Mouse (Mus musculus): ENCODE measurements around the gene Cdc42ep4. TPM values are rescaled to one million over a fixed set of nuclear protein-coding genes. Genes with fewer than 3 reads are reported as not detected.

Gene Cdc42ep4
- total and polyA plus RNA-seq, 3 experiments: 10.8 to 38.6 (median 22.8) TPM

- no peak for ATAC-seq (ENCODE audit: extremely low read depth, insufficient number of reproducible peaks, low FRiP score, poor library complexity, severe bottlenecking)
- no peak for TF ChIP-seq POLR2AphosphoS5 (IDR thresholded peaks at IDR 0.05; ENCODE audit: insufficient replicate concordance, low read depth, low read length)
- no peak for TF ChIP-seq CTCF (IDR thresholded peaks at IDR 0.05; ENCODE audit: low read depth, low read length)
- TF ChIP-seq GATA1 (IDR thresholded peaks at IDR 0.05; ENCODE audit: borderline replicate concordance, low read length): no peak
- TF ChIP-seq TAL1 (conservative IDR thresholded peaks at IDR 0.05; ENCODE audit: low read depth, low read length): no peak
- no peak for TF ChIP-seq GATA2 (IDR thresholded peaks at IDR 0.05; ENCODE audit: borderline replicate concordance, low read depth, low read length)
- no peak for DNase-seq (ENCODE audit: low spot score)
- Histone ChIP-seq H3K27me3 (ENCODE audit: insufficient read depth, low read length) (no peaks in the 10 kb centered on the region), H3K9me3 (replicated peaks) (no peaks in the 10 kb centered on the region), H3K36me3 (replicated peaks) (no peaks in the 10 kb centered on the region), H3K4me1 (ENCODE audit: insufficient read depth, low read depth, low read length) (no peaks in the 10 kb centered on the region; the same call in 1 of the 2 replicates), H3K4me3 (ENCODE audit: low read depth, low read length) (no peak overlapping the region)
Measured at GRCm38 (mm10) chr11:113710257-113710777, 41.4 kb downstream of the Cdc42ep4 start.

DNA sequence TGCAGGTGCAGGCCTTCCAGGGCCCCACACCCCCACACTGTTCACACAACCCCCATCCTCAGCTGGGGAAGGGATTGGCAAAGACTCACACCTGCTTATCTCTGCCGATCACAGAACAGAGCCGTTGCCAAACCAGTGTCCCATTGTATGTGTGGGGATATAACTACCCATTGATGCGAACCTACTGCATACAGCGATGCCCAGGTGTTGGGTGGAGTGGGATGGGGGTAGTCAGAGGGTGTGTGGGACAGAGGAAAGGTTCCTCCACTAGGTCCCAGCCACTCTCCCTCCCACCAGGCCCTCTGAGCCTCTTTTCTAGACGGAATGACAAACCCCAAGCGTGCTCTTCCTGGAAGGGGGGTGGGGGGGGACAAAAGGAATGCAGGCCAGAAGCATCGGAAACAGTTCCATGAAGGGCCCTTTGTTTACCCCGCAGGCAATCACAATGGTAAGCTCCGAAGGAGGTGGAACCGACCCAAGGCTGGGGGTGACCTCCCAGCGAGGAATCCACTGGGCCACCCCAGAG lies 41.9 kb downstream of the Cdc42ep4 start, which contains the start of gene Cpsf4l:
Gene Cpsf4l, minus strand, starts transcription at position 287 of the 526 bp plus-strand sequence.
- no peak for DNase-seq (ENCODE audit: low spot score)
- no peak for ATAC-seq (ENCODE audit: extremely low read depth, insufficient number of reproducible peaks, low FRiP score, poor library complexity, severe bottlenecking)
- H3K9me3 ChIP-seq (replicated peaks): no peaks in the 10 kb centered on the region
- no peaks in the 10 kb centered on the region for H3K36me3 ChIP-seq (replicated peaks)
- H3K4me1 ChIP-seq (ENCODE audit: insufficient read depth, low read depth, low read length): no peaks in the 10 kb centered on the region
- H3K27me3 ChIP-seq (ENCODE audit: insufficient read depth, low read length): no peaks in the 10 kb centered on the region
- TF ChIP-seq GATA1 (IDR thresholded peaks at IDR 0.05; ENCODE audit: borderline replicate concordance, low read length) (no peak), CTCF (IDR thresholded peaks at IDR 0.05; ENCODE audit: low read depth, low read length) (no peak), POLR2AphosphoS5 (IDR thresholded peaks at IDR 0.05; ENCODE audit: insufficient replicate concordance, low read depth, low read length) (no peak), TAL1 (conservative IDR thresholded peaks at IDR 0.05; ENCODE audit: low read depth, low read length) (no peak), GATA2 (IDR thresholded peaks at IDR 0.05; ENCODE audit: borderline replicate concordance, low read depth, low read length) (no peak)
- no peak within 1 kb of the TSS for H3K4me3 ChIP-seq (ENCODE audit: low read depth, low read length)

GRCm38 (mm10) chr11:113709272-113709671 lies 42.4 kb downstream of the Cdc42ep4 start:
- ATAC-seq (ENCODE audit: extremely low read depth, insufficient number of reproducible peaks, low FRiP score, poor library complexity, severe bottlenecking): no peak

GRCm38 (mm10) chr11:113708629-113709213 lies 43.0 kb downstream of the Cdc42ep4 start:
- Histone ChIP-seq H3K9me3 (replicated peaks) (no peaks in the 10 kb centered on the region), H3K36me3 (replicated peaks) (no peaks in the 10 kb centered on the region), H3K4me3 (ENCODE audit: low read depth, low read length) (no peak overlapping the region), H3K27me3 (ENCODE audit: insufficient read depth, low read length) (no peaks in the 10 kb centered on the region), H3K4me1 (ENCODE audit: insufficient read depth, low read depth, low read length) (peaks cover 3% of the 10 kb centered on the region; the same call in 1 of the 2 replicates)
- DNase-seq (ENCODE audit: low spot score): no peak
- no peak for ATAC-seq (ENCODE audit: extremely low read depth, insufficient number of reproducible peaks, low FRiP score, poor library complexity, severe bottlenecking)
- TF ChIP-seq CTCF (IDR thresholded peaks at IDR 0.05; ENCODE audit: low read depth, low read length): no peak
- TF ChIP-seq GATA2 (IDR thresholded peaks at IDR 0.05; ENCODE audit: borderline replicate concordance, low read depth, low read length): no peak
- TF ChIP-seq POLR2AphosphoS5 (IDR thresholded peaks at IDR 0.05; ENCODE audit: insufficient replicate concordance, low read depth, low read length): no peak
- TF ChIP-seq TAL1 (conservative IDR thresholded peaks at IDR 0.05; ENCODE audit: low read depth, low read length): no peak
- no peak for TF ChIP-seq GATA1 (IDR thresholded peaks at IDR 0.05; ENCODE audit: borderline replicate concordance, low read length)

More at GRCm38 (mm10) chr11:113709272-113709671, 42.4 kb downstream of the Cdc42ep4 start:
- Histone ChIP-seq H3K4me3 (ENCODE audit: low read depth, low read length) (no peak overlapping the region), H3K9me3 (replicated peaks) (no peaks in the 10 kb centered on the region), H3K27me3 (ENCODE audit: insufficient read depth, low read length) (no peaks in the 10 kb centered on the region), H3K4me1 (ENCODE audit: insufficient read depth, low read depth, low read length) (no peaks in the 10 kb centered on the region), H3K36me3 (replicated peaks) (no peaks in the 10 kb centered on the region)
- no peak for DNase-seq (ENCODE audit: low spot score)
- no peak for TF ChIP-seq GATA2 (IDR thresholded peaks at IDR 0.05; ENCODE audit: borderline replicate concordance, low read depth, low read length)
- TF ChIP-seq GATA1 (IDR thresholded peaks at IDR 0.05; ENCODE audit: borderline replicate concordance, low read length): no peak
- no peak for TF ChIP-seq CTCF (IDR thresholded peaks at IDR 0.05; ENCODE audit: low read depth, low read length)
- no peak for TF ChIP-seq POLR2AphosphoS5 (IDR thresholded peaks at IDR 0.05; ENCODE audit: insufficient replicate concordance, low read depth, low read length)
- no peak for TF ChIP-seq TAL1 (conservative IDR thresholded peaks at IDR 0.05; ENCODE audit: low read depth, low read length)

GRCm38 (mm10) chr11:113705966-113706652 lies 45.6 kb downstream of the Cdc42ep4 start:
- peaks cover 6% of the 10 kb centered on the region; the same call in 1 of the 2 replicates for H3K4me1 ChIP-seq (ENCODE audit: insufficient read depth, low read depth, low read length)
- H3K36me3 ChIP-seq (replicated peaks): no peaks in the 10 kb centered on the region
- ATAC-seq (ENCODE audit: extremely low read depth, insufficient number of reproducible peaks, low FRiP score, poor library complexity, severe bottlenecking): no peak
- DNase-seq (ENCODE audit: low spot score): no peak
- TF ChIP-seq CTCF (IDR thresholded peaks at IDR 0.05; ENCODE audit: low read depth, low read length) (no peak), TAL1 (conservative IDR thresholded peaks at IDR 0.05; ENCODE audit: low read depth, low read length) (no peak), POLR2AphosphoS5 (IDR thresholded peaks at IDR 0.05; ENCODE audit: insufficient replicate concordance, low read depth, low read length) (no peak), GATA1 (IDR thresholded peaks at IDR 0.05; ENCODE audit: borderline replicate concordance, low read length) (no peak)
- H3K9me3 ChIP-seq (replicated peaks): no peaks in the 10 kb centered on the region
- no peak overlapping the region for H3K4me3 ChIP-seq (ENCODE audit: low read depth, low read length)
- H3K27me3 ChIP-seq (ENCODE audit: insufficient read depth, low read length): no peaks in the 10 kb centered on the region

DNA sequence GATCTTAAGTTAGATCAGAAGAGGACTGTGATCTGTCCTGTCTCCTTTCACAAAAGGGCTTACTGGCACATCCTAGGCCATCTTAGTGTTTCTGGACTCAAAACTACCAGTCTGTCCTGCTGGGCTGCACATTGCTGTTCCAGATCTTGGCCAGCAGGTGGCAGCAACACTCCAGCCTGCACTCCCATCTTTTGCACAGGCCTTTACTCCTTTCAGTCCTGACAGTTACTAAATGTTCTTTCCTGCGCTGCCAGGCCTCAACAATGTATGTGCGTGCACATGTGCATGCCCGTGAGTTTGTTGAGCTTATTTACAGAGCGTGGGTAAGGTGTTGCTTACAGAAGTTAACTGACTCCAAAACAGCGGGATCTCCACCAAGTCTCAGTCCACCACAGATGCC lies 47.9 kb downstream of the Cdc42ep4 start:
- ATAC-seq (ENCODE audit: extremely low read depth, insufficient number of reproducible peaks, low FRiP score, poor library complexity, severe bottlenecking) (peak; percentile 76), DNase-seq (ENCODE audit: low spot score) (peak; percentile 59)
- Histone ChIP-seq H3K36me3 (replicated peaks) (peaks cover 5% of the 10 kb centered on the region), H3K27me3 (ENCODE audit: insufficient read depth, low read length) (no peaks in the 10 kb centered on the region), H3K9me3 (replicated peaks) (no peaks in the 10 kb centered on the region), H3K4me1 (ENCODE audit: insufficient read depth, low read depth, low read length) (peaks cover 6% of the 10 kb centered on the region; the same call in 1 of the 2 replicates), H3K4me3 (ENCODE audit: low read depth, low read length) (no peak overlapping the region)
- no peak for TF ChIP-seq TAL1 (conservative IDR thresholded peaks at IDR 0.05; ENCODE audit: low read depth, low read length)
- TF ChIP-seq CTCF (IDR thresholded peaks at IDR 0.05; ENCODE audit: low read depth, low read length): peak; percentile 99
